Mouse (Mus musculus) right cerebral cortex, postnatal 4 days (tissue): ENCODE measurements around the gene Msmb.
"Not testable (repeated sequence)": the region's sequence is repeated elsewhere in the genome, so short reads cannot be mapped to it uniquely, and the experiment has no call there.

ENCODE experiments used
- DNase-seq: peaks from one replicate; pipeline ENCODE4 v3.0.0-alpha.2; 2022

Msmb gene

GRCm38 (mm10) chr14:32180861-32181260, 39.0 kb downstream of the Msmb start:
- DNase-seq, result no peak

GRCm38 (mm10) chr14:32183846-32184245, 42.0 kb downstream of the Msmb start:
- DNase-seq, result no peak

GRCm38 (mm10) chr14:32190627-32191391, 49.0 kb downstream of the Msmb start:
- no peak for DNase-seq

- no peak for DNase-seq
Measured at GRCm38 (mm10) chr14:32191926-32192325, 50.1 kb downstream of the Msmb start.

- DNase-seq, result peak; percentile 35
Measured at GRCm38 (mm10) chr14:32192437-32192836, 50.6 kb downstream of the Msmb start.

- not testable (repeated sequence) for DNase-seq
Measured at GRCm38 (mm10) chr14:32193557-32193956, 51.7 kb downstream of the Msmb start.

- DNase-seq, result peak; percentile 61
Measured at GRCm38 (mm10) chr14:32201354-32201753, 59.5 kb downstream of the Msmb start.

GRCm38 (mm10) chr14:32201791-32202451, 60.1 kb downstream of the Msmb start, which contains the start of the genes Timm23 and Parg:
Gene Timm23 (minus strand): TSS chr14:32201898.
Gene Parg (plus strand): TSS chr14:32201949.
- peak; percentile 84 for DNase-seq
